Mouse (Mus musculus): Measurements from ENCODE around the gene Retnla. TPM values are rescaled to one million over a fixed set of nuclear protein-coding genes. Genes with fewer than 3 reads are reported as not detected.

The Retnla gene
- polyA plus RNA-seq, 1 experiment from 2014 or later = not detected

- no peak overlapping the region for H3K27ac ChIP-seq (ENCODE audit: low read depth)
- no peak for TF ChIP-seq CTCF (IDR thresholded peaks at IDR 0.05; ENCODE audit: low read depth)
- no peak for TF ChIP-seq EP300 (IDR thresholded peaks at IDR 0.05; ENCODE audit: low read depth)
- H3K4me2 ChIP-seq (ENCODE audit: low read depth, low read length) = no peak overlapping the region
- no peak overlapping the region for H3K9ac ChIP-seq (replicated peaks)
- no peak for DNase-seq
- no peaks in the 10 kb centered on the region for H3K36me3 ChIP-seq (replicated peaks; ENCODE audit: insufficient read depth, low read length)
- WGBS (ENCODE audit: insufficient replicate concordance) = 59% methylated on average over 7 of the region's 7 CpGs
- no peaks in the 10 kb centered on the region for H3K4me1 ChIP-seq (ENCODE audit: insufficient read depth)
- H3K9me3 ChIP-seq (ENCODE audit: low read length) = no peaks in the 10 kb centered on the region
- H3K4me3 ChIP-seq (ENCODE audit: low read depth, low read length) = no peak overlapping the region
- ATAC-seq = peak; percentile 36; the same call in 1 of the 2 replicates
- H3K27me3 ChIP-seq (ENCODE audit: insufficient read depth, low read length) = no peaks in the 10 kb centered on the region
These were observed 30.4 kb upstream of the Retnla start for GRCm38 (mm10) chr16:48811881-48812436.

DNA sequence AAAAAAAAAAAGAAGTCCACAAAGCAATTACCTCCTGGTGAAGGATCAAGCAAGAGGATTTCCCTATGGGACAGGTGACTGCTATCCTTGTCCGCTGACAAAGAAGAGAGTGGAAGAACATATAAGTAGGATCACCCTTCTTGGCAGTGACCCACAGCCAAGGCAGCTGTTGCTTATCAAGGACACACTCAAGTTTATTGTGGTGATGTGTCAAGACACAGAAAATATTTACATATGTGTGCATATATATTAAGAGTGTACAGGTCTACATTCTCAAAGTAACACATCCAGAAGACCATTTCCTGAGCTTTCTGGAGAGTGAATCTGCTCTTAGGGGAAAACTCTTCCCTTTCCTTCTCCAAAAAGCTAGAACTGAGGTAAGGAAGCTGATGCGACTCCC lies 25.7 kb upstream of the Retnla start, which contains the start of gene Retnlb:
TSS of gene Retnlb (plus strand) at position 162 of the 400 bp plus-strand sequence.
- TF ChIP-seq EP300 (IDR thresholded peaks at IDR 0.05; ENCODE audit: low read depth) = no peak
- TF ChIP-seq CTCF (IDR thresholded peaks at IDR 0.05; ENCODE audit: low read depth) = no peak
- Histone ChIP-seq H3K9me3 (ENCODE audit: low read length) (no peaks in the 10 kb centered on the region), H3K27ac (ENCODE audit: low read depth) (no peak within 1 kb of the TSS), H3K4me3 (ENCODE audit: low read depth, low read length) (no peak within 1 kb of the TSS), H3K4me2 (ENCODE audit: low read depth, low read length) (no peak within 1 kb of the TSS), H3K4me1 (ENCODE audit: insufficient read depth) (no peaks in the 10 kb centered on the region), H3K27me3 (ENCODE audit: insufficient read depth, low read length) (no peaks in the 10 kb centered on the region), H3K9ac (replicated peaks) (no peak within 1 kb of the TSS), H3K36me3 (replicated peaks; ENCODE audit: insufficient read depth, low read length) (no peaks in the 10 kb centered on the region)
- no peak for ATAC-seq
- WGBS (ENCODE audit: insufficient replicate concordance) = 89% methylated on average over 2 of the region's 2 CpGs
- DNase-seq = no peak

GRCm38 (mm10) chr16:48818524-48818923 lies 23.8 kb upstream of the Retnla start:
- ATAC-seq = peak; percentile 31; the same call in 1 of the 2 replicates
- Histone ChIP-seq H3K27me3 (ENCODE audit: insufficient read depth, low read length) (no peaks in the 10 kb centered on the region), H3K27ac (ENCODE audit: low read depth) (no peak overlapping the region), H3K4me2 (ENCODE audit: low read depth, low read length) (no peak overlapping the region), H3K36me3 (replicated peaks; ENCODE audit: insufficient read depth, low read length) (no peaks in the 10 kb centered on the region), H3K9ac (replicated peaks) (no peak overlapping the region), H3K4me3 (ENCODE audit: low read depth, low read length) (no peak overlapping the region), H3K4me1 (ENCODE audit: insufficient read depth) (no peaks in the 10 kb centered on the region), H3K9me3 (ENCODE audit: low read length) (no peaks in the 10 kb centered on the region)
- no peak for TF ChIP-seq CTCF (IDR thresholded peaks at IDR 0.05; ENCODE audit: low read depth)
- TF ChIP-seq EP300 (IDR thresholded peaks at IDR 0.05; ENCODE audit: low read depth) = no peak
- DNase-seq = no peak
- WGBS (ENCODE audit: insufficient replicate concordance) = 68% methylated on average over 6 of the region's 6 CpGs

DNA sequence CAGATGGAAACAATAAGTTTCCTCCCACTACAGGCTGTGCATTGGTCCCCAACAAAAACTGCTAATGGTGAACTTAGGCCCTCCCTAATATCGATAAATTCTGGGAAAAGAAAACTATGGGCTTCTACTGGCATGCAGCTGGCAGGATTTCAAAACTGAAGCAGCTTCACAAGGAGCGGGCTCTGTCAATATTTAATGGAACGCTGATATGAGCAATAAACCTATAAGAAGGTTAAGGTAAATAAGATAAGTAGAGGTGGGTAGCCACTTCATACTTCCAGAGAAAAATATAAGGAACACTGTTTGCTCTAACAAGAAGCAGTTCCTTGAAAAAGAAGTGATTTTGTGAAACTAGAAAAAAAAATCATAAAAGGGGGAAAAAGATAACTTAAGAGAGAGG lies 15.9 kb upstream of the Retnla start:
- DNase-seq (no peak), ATAC-seq (no peak)
- Histone ChIP-seq H3K27me3 (ENCODE audit: insufficient read depth, low read length) (no peaks in the 10 kb centered on the region), H3K4me3 (ENCODE audit: low read depth, low read length) (no peak overlapping the region), H3K4me2 (ENCODE audit: low read depth, low read length) (no peak overlapping the region), H3K4me1 (ENCODE audit: insufficient read depth) (no peaks in the 10 kb centered on the region), H3K27ac (ENCODE audit: low read depth) (no peak overlapping the region), H3K9me3 (ENCODE audit: low read length) (no peaks in the 10 kb centered on the region), H3K36me3 (replicated peaks; ENCODE audit: insufficient read depth, low read length) (no peaks in the 10 kb centered on the region), H3K9ac (replicated peaks) (no peak overlapping the region)
- WGBS (ENCODE audit: insufficient replicate concordance) = 71% methylated on average over 3 of the region's 3 CpGs
- TF ChIP-seq CTCF (IDR thresholded peaks at IDR 0.05; ENCODE audit: low read depth) = no peak
- TF ChIP-seq EP300 (IDR thresholded peaks at IDR 0.05; ENCODE audit: low read depth) = no peak

DNA sequence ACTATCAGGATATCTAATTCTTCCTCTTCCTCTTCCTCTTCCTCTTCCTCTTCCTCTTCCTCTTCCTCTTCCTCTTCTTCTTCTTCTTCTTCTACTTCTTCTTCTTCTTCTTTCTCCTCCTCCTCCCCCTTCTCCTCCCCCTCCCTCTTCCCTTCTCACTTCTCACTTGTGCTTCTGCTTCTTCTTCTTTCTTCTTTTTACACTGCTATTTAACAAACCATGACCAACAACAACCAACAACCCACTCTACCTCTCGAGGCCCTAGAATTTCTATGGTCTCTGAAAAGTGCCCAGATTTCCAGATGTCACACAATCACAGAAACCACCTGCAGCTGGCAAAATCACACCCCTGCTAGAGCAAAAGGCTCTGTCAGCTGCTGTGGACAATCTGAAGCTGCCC lies 14.7 kb upstream of the Retnla start:
- no peak overlapping the region for H3K4me2 ChIP-seq (ENCODE audit: low read depth, low read length)
- H3K9me3 ChIP-seq (ENCODE audit: low read length) = no peaks in the 10 kb centered on the region
- ATAC-seq = no peak
- H3K36me3 ChIP-seq (replicated peaks; ENCODE audit: insufficient read depth, low read length) = no peaks in the 10 kb centered on the region
- H3K4me3 ChIP-seq (ENCODE audit: low read depth, low read length) = no peak overlapping the region
- no peak overlapping the region for H3K9ac ChIP-seq (replicated peaks)
- 36% methylated on average over 1 of the region's 1 CpGs for WGBS (ENCODE audit: insufficient replicate concordance)
- no peak for DNase-seq
- no peaks in the 10 kb centered on the region for H3K4me1 ChIP-seq (ENCODE audit: insufficient read depth)
- TF ChIP-seq CTCF (IDR thresholded peaks at IDR 0.05; ENCODE audit: low read depth) (no peak), EP300 (IDR thresholded peaks at IDR 0.05; ENCODE audit: low read depth) (no peak)
- no peaks in the 10 kb centered on the region for H3K27me3 ChIP-seq (ENCODE audit: insufficient read depth, low read length)
- no peak overlapping the region for H3K27ac ChIP-seq (ENCODE audit: low read depth)

- Histone ChIP-seq H3K4me2 (ENCODE audit: low read depth, low read length) (no peak overlapping the region), H3K9me3 (ENCODE audit: low read length) (no peaks in the 10 kb centered on the region), H3K4me1 (ENCODE audit: insufficient read depth) (no peaks in the 10 kb centered on the region), H3K27me3 (ENCODE audit: insufficient read depth, low read length) (no peaks in the 10 kb centered on the region), H3K36me3 (replicated peaks; ENCODE audit: insufficient read depth, low read length) (no peaks in the 10 kb centered on the region), H3K4me3 (ENCODE audit: low read depth, low read length) (no peak overlapping the region), H3K27ac (ENCODE audit: low read depth) (no peak overlapping the region), H3K9ac (replicated peaks) (no peak overlapping the region)
- WGBS (ENCODE audit: insufficient replicate concordance) = 67% methylated on average over 4 of the region's 4 CpGs
- no peak for DNase-seq
- ATAC-seq = no peak
- TF ChIP-seq CTCF (IDR thresholded peaks at IDR 0.05; ENCODE audit: low read depth) (no peak), EP300 (IDR thresholded peaks at IDR 0.05; ENCODE audit: low read depth) (no peak)
These were observed 13.3 kb upstream of the Retnla start for GRCm38 (mm10) chr16:48829060-48829459.

Data from liver, postnatal 0 days (tissue).